Mouse (Mus musculus): ENCODE measurements around the gene Gadd45b.

GRCm38 (mm10) chr10:80963031-80963975, 33.4 kb downstream of the Gadd45b start:
- TF ChIP-seq POLR2A (IDR thresholded peaks at IDR 0.05; ENCODE audit: borderline replicate concordance, insufficient read depth, low read length) = no peak
- TF ChIP-seq CTCF (IDR thresholded peaks at IDR 0.05; ENCODE audit: borderline replicate concordance, insufficient read depth, low read depth, low read length) = no peak

Measured in cerebellum, adult 2 months (tissue).